Mouse (Mus musculus) embryonic facial prominence, embryonic 15.5 days (tissue): ENCODE results near the gene Ppm1j. TPM values are rescaled to one million over a fixed set of nuclear protein-coding genes. Genes with fewer than 3 reads are reported as not detected.
A peak's percentile ranks its signal among the peaks of the same experiment; 100 is the strongest.
"Not testable (repeated sequence)": the region's sequence is repeated elsewhere in the genome, so short reads cannot be mapped to it uniquely, and the experiment has no call there.

Experiments used
- ATAC-seq: fragments of 200-750 bp; cut with Nextera tagmentation; 2 replicates; pipeline ENCODE4 v1.8.0; 2017; ENCODE audit warnings: low read depth, moderate TSS enrichment; ENCODE audit not compliant: insufficient number of reproducible peaks, low FRiP score, low TSS enrichment
- H3K27ac ChIP-seq: fragments of 300-500 bp; sonication (generic); replicated peaks from 2 replicates; pipeline ENCODE4 v1.5.1; 2015; ENCODE audit warnings: mild to moderate bottlenecking, inconsistent platforms
- H3K27me3 ChIP-seq: fragments of 300-500 bp; sonication (generic); 2 replicates; pipeline ENCODE4 v1.6.1; 2015; ENCODE audit warnings: inconsistent platforms
- H3K36me3 ChIP-seq: fragments of 300-500 bp; sonication (generic); 2 replicates; pipeline ENCODE4 v1.6.1; 2015; ENCODE audit warnings: mild to moderate bottlenecking, inconsistent platforms
- H3K4me1 ChIP-seq: fragments of 300-500 bp; sonication (generic); 2 replicates; pipeline ENCODE4 v1.6.1; 2015; ENCODE audit warnings: inconsistent platforms
- H3K4me2 ChIP-seq: fragments of 300-500 bp; sonication (generic); replicated peaks from 2 replicates; pipeline ENCODE4 v1.6.1; 2015; ENCODE audit warnings: mild to moderate bottlenecking, inconsistent platforms
- H3K4me3 ChIP-seq: fragments of 300-500 bp; sonication (generic); replicated peaks from 2 replicates; pipeline ENCODE4 v1.5.1; 2015; ENCODE audit warnings: mild to moderate bottlenecking, inconsistent platforms
- H3K9ac ChIP-seq: fragments of 300-500 bp; sonication (generic); 2 replicates; pipeline ENCODE4 v1.6.1; 2015; ENCODE audit warnings: inconsistent platforms
- H3K9me3 ChIP-seq: fragments of 300-500 bp; sonication (generic); replicated peaks from 2 replicates; pipeline ENCODE4 v1.6.1; 2016; ENCODE audit warnings: inconsistent platforms
- WGBS: fragments of 180-500 bp; shearing (Covaris S2); methylation state at CpG from one replicate; pipeline ENCODE4 v1.1.7; 2015; 5-methylcytosine and 5-hydroxymethylcytosine counted together
- polyA plus RNA-seq: library from polyadenylated mRNA; unstranded; fragments of >200 nt; fragmentation: Nextera tagmentation; extraction: Ambion mirVana; gene quantifications from 2 replicates; pipeline ENCODE4 v1.2.1, GENCODE M21; 2015

The Ppm1j gene
- 4.7 and 4.8 TPM in 2 replicates for polyA plus RNA-seq

DNA sequence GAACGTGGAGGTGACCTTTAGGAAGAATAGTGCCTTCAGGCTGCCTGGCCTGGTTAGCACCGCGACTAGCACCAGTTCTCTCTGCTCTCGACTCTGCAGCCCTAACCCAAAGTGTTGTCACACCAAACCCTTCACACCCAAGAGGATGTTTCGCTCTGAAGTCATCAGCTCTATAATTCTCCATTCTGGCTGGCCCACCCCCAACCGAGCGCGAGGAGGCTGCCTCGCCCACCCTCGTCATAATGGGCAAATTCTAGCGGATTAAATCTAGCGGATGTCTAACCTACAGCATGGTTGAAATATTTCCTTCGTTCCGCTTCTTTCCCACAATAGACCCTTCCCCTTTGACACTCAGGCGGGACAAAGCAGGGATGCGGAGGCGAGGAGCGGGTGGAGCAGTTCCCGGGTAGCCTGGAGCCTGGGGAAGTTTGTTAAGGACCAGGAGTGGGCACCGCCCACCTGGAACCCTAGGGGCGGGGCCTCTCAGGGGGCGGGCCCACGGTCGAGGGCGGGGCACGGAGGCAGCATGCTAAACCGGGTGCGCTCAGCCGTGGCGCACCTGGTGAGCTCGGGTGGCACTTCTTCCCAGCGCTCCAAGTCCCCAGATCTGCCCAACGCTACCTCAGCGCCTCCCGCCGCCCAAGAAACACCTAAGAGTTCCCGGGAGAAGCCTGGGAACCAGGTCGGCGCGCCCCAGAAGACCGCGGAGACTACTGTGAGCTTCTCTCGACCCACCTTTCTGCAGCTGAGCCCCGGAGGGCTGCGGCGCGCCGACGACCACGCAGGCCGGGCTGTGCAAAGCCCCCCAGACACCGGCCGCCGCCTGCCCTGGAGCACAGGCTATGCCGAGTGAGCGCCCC is at the start of gene Ppm1j:
Ppm1j (plus strand) TSS at position 496 of the 860 bp plus-strand sequence.
- WGBS: 1% methylated on average over 56 of the region's 56 CpGs
- Histone ChIP-seq H3K9me3 (no peaks in the 10 kb centered on the region), H3K27me3 (peaks cover 79% of the 10 kb centered on the region), H3K36me3 (no peaks in the 10 kb centered on the region), H3K4me1 (peaks cover 29% of the 10 kb centered on the region), H3K4me2 (peak within 1 kb of the TSS; percentile 98), H3K4me3 (peak within 1 kb of the TSS; percentile 54), H3K27ac (no peak within 1 kb of the TSS), H3K9ac (peak within 1 kb of the TSS; percentile 33; the same call in 1 of the 2 replicates)
- 0 out of 2 replicates have a peak, but pooled peaks have one; percentile 52 for ATAC-seq

DNA sequence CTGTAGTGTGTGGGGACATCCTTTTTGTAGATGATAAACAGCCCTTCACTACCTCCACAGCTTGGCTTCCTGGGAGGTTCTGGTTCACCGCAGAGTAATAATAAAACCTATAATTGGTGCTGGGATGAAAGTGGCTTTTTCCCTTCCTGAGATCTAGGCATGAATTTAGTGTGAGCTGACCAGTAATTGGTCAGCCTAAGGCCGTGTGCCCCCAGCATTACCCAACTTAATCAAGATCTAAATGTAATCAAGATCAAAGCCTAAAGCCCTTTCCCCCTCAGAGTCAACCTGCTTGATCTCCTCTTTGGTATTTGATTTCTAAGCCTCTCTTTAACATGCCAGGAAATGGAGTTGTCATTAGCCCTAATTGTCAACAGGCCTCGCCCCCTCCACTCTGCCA is 47.9 kb upstream of the Ppm1j start:
- H3K36me3 ChIP-seq: no peaks in the 10 kb centered on the region
- no peak for ATAC-seq
- no peaks in the 10 kb centered on the region for H3K4me1 ChIP-seq
- no peak overlapping the region for H3K4me3 ChIP-seq
- 39% methylated on average over 3 of the region's 3 CpGs for WGBS
- H3K9me3 ChIP-seq: no peaks in the 10 kb centered on the region
- no peak overlapping the region for H3K9ac ChIP-seq
- no peaks in the 10 kb centered on the region for H3K27me3 ChIP-seq
- H3K27ac ChIP-seq: no peak overlapping the region
- no peak overlapping the region for H3K4me2 ChIP-seq

DNA sequence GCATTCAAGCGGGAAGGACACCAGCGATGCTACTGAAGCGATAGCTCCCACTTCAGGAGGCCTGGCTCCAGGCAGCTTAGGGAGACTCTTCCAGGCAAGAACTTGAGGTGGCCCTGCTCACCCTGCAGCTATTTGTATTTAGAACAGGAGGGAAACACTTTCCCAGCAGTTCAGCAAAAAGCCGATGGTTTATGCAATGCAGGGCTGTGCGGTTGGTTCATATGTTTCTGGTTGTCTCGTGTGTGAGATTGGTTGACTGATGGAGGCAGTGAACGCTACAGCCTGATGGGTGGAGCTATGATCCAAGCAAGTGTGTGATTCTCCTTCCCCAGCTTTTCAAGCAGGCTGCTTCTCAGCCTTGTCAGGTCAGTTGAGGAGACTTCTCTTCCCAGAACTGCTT is 46.2 kb upstream of the Ppm1j start:
- no peak overlapping the region for H3K4me2 ChIP-seq
- no peaks in the 10 kb centered on the region for H3K4me1 ChIP-seq
- H3K9me3 ChIP-seq: no peaks in the 10 kb centered on the region
- H3K9ac ChIP-seq: no peak overlapping the region
- no peak overlapping the region for H3K27ac ChIP-seq
- ATAC-seq: no peak
- no peaks in the 10 kb centered on the region for H3K27me3 ChIP-seq
- H3K4me3 ChIP-seq: no peak overlapping the region
- no peaks in the 10 kb centered on the region for H3K36me3 ChIP-seq
- WGBS: 27% methylated on average over 7 of the region's 7 CpGs

DNA sequence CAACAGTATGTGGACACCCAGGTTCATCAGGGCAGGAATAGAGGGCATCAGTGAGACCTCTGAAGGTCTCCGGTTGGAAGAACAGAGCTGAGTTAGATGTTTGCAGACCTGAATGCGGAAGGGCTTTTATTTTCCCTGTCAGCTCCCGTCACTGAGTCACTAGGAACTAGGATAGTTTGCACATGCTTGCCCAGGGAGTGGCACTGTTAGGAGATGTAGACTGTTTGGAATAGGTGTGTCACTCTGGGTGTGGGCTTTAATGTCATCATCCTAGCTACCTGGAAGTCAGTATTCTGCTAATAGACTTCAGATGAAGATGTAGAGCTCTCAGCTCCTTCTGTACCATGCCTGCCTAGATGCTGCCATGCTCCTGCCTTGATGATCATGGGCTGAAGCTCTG is 38.9 kb upstream of the Ppm1j start:
- Histone ChIP-seq H3K36me3 (no peaks in the 10 kb centered on the region), H3K9me3 (no peaks in the 10 kb centered on the region), H3K9ac (no peak overlapping the region), H3K4me1 (no peaks in the 10 kb centered on the region), H3K27ac (no peak overlapping the region), H3K27me3 (no peaks in the 10 kb centered on the region), H3K4me3 (no peak overlapping the region), H3K4me2 (no peak overlapping the region)
- ATAC-seq: no peak
- 85% methylated on average over 3 of the region's 3 CpGs for WGBS

- Histone ChIP-seq H3K27ac (no peak overlapping the region), H3K36me3 (no peaks in the 10 kb centered on the region), H3K9me3 (no peaks in the 10 kb centered on the region), H3K4me1 (no peaks in the 10 kb centered on the region), H3K9ac (no peak overlapping the region), H3K4me2 (no peak overlapping the region), H3K4me3 (no peak overlapping the region), H3K27me3 (no peaks in the 10 kb centered on the region)
- 50% methylated on average over 1 of the region's 1 CpGs for whole genome bisulfite sequencing
- no peak for ATAC-seq
These were observed 37.7 kb upstream of the Ppm1j start for GRCm38 (mm10) chr3:104743161-104743560.

DNA sequence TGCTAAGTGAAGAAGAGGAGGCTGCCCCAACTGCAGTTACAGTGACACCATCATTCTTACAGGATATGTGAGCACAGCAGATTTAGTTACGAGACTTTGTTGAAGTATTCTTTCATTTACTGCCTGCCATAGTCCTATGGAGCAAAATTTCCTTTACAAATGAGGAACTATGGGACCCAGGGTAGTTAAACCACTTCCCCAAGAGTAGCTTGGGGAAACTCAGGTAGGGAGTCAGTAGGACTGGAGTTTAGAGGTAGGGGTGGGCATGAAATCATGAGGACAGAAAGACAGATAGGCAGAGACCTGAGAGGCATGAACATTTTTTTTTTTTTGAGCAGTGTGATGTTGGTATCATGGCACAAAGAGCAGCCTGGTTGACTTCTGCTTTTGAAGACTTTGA is 37.0 kb upstream of the Ppm1j start:
- no peak for ATAC-seq
- 83% methylated on average over 1 of the region's 1 CpGs for WGBS
- no peaks in the 10 kb centered on the region for H3K36me3 ChIP-seq

GRCm38 (mm10) chr3:104752845-104753244 is 28.0 kb upstream of the Ppm1j start:
- not testable (repeated sequence) for H3K27me3 ChIP-seq, H3K4me1 ChIP-seq, H3K9ac ChIP-seq, H3K27ac ChIP-seq, ATAC-seq, H3K4me3 ChIP-seq, H3K36me3 ChIP-seq, H3K9me3 ChIP-seq
- WGBS: 16% methylated on average over 25 of the region's 25 CpGs
- peak overlapping the region; percentile 36; the same call in 1 of the 2 replicates for H3K4me2 ChIP-seq

More for the DNA sequence above, 37.0 kb upstream of the Ppm1j start:
- no peak overlapping the region for H3K4me3 ChIP-seq
- H3K9me3 ChIP-seq: no peaks in the 10 kb centered on the region
- no peak overlapping the region for H3K27ac ChIP-seq
- H3K27me3 ChIP-seq: no peaks in the 10 kb centered on the region
- no peaks in the 10 kb centered on the region for H3K4me1 ChIP-seq
- no peak overlapping the region for H3K9ac ChIP-seq
- H3K4me2 ChIP-seq: no peak overlapping the region

GRCm38 (mm10) chr3:104758406-104758805 is 22.4 kb upstream of the Ppm1j start:
- peak; percentile 65; the same call in 1 of the 2 replicates for ATAC-seq
- WGBS: 3% methylated on average over 27 of the region's 27 CpGs
- H3K27me3 ChIP-seq: peaks cover 4% of the 10 kb centered on the region; the same call in 1 of the 2 replicates
- no peaks in the 10 kb centered on the region for H3K9me3 ChIP-seq
- no peak overlapping the region for H3K9ac ChIP-seq
- no peak overlapping the region for H3K27ac ChIP-seq
- peak overlapping the region; percentile 40 for H3K4me3 ChIP-seq
- H3K4me2 ChIP-seq: peak overlapping the region; percentile 60
- H3K4me1 ChIP-seq: peaks cover 7% of the 10 kb centered on the region; the same call in 1 of the 2 replicates
- H3K36me3 ChIP-seq: no peaks in the 10 kb centered on the region

DNA sequence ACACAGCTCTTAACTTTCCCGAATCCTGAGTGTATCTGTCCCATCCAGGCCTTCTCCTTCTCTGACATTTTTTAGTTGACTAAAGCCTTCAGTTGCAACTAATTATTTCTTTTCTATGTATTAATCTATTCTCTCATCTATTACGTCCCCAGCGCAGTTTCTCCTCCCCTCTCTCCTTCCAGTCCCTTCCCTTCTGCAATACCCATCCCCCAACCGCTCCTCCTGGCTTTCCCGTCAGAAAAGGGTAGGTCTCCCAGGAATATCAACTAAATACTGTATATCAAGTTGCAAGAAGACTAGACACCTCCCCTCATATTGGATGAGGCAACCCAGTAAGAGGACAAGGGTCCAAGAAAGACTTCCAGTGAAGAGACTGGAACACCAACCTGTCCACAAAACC is 22.0 kb upstream of the Ppm1j start:
- no peak for ATAC-seq
- Histone ChIP-seq H3K9ac (no peak overlapping the region), H3K9me3 (no peaks in the 10 kb centered on the region), H3K27me3 (no peaks in the 10 kb centered on the region), H3K4me1 (peaks cover 7% of the 10 kb centered on the region; the same call in 1 of the 2 replicates), H3K4me3 (peak overlapping the region; percentile 40), H3K27ac (no peak overlapping the region), H3K36me3 (no peaks in the 10 kb centered on the region), H3K4me2 (peak overlapping the region; percentile 60)
- 11% methylated on average over 5 of the region's 5 CpGs for WGBS

DNA sequence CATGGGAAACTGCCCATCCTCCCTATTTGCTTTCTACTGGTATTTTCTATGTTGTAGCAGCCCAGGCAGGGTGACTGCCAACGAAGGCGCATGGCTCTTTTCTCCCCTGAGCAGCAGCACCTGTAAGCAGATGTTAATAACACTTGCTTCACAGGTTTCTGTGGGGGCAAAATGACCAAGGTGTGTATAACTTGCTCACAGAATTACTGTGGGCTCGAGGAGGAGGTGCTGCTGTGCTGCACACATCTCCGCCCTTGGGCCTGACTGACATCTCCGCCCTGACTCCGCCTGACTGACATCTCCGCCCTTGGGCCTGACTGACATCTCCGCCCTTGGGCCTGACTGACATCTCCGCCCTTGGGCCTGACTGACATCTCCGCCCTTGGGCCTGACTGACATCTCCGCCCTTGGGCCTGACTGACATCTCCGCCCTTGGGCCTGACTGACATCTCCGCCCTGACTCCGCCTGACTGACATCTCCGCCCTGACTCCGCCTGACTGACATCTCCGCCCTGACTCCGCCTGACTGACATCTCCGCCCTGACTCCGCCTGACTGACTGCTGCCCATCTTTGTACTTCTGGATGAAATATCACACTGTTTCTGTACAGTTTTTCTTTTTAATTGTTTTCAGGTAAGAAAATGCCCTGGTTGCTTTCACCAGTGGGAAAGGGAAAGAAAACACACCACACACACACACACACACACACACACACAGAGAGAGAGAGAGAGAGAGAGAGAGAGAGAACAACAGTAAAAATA is 18.6 kb upstream of the Ppm1j start:
- H3K4me3 ChIP-seq, H3K9me3 ChIP-seq, ATAC-seq, H3K4me1 ChIP-seq, H3K27me3 ChIP-seq, H3K36me3 ChIP-seq, H3K27ac ChIP-seq, H3K9ac ChIP-seq: not testable (repeated sequence)
- WGBS: 20% methylated on average over 20 of the region's 20 CpGs
- H3K4me2 ChIP-seq: 0 out of 2 replicates have a peak overlapping the region, but pooled peaks have one; percentile 6

GRCm38 (mm10) chr3:104765021-104765420 is 15.8 kb upstream of the Ppm1j start:
- Histone ChIP-seq H3K9ac (no peak overlapping the region), H3K27ac (no peak overlapping the region), H3K27me3 (no peaks in the 10 kb centered on the region), H3K4me1 (no peaks in the 10 kb centered on the region), H3K4me3 (no peak overlapping the region), H3K36me3 (no peaks in the 10 kb centered on the region), H3K4me2 (no peak overlapping the region), H3K9me3 (no peaks in the 10 kb centered on the region)
- no peak for ATAC-seq
- WGBS: 23% methylated on average over 4 of the region's 4 CpGs
